Mouse (Mus musculus): ENCODE measurements around the gene Gm28729. TPM values are rescaled to one million over a fixed set of nuclear protein-coding genes. Genes with fewer than 3 reads are reported as not detected.
A peak's percentile ranks its signal among the peaks of the same experiment; 100 is the strongest.

Gm28729 gene
- total RNA-seq, 2 experiments from 2014 or later: not detected

DNA sequence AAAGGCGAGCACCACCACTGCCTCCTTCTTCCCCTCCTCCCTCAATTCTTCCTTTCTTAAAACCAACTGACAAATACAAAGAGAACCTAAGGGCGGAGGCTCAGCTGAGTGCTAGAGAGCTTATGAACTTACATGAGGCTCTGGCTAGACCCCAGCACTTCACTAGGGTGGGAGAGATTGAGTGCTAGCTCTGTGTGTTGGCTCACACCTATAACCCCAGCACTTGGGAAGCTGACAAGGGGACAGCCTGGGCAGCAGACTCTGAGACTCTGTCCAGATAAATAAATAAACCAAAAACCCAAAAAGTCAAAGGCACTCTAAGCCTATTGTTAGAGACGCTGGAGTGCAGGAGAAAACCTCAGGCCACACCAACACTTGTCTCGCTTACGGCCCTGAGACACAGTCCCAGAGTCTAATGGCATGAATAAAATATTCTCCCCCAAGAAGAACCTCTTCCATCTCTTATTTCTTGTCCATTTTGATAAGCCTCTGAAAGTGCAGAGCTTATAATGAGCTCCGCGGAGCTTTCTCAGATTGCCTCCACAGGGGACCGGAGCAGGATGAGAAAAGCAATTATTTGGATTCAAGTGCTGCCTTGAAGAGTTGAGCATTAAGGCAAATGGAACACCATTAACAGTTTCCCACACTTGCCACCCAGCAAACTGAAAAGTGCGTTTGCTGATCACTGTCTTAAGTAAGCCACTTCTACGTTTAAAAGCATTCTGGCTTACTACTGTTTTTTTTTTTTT is 64.8 kb downstream of the Gm28729 start:
- DNase-seq: no peak

DNA sequence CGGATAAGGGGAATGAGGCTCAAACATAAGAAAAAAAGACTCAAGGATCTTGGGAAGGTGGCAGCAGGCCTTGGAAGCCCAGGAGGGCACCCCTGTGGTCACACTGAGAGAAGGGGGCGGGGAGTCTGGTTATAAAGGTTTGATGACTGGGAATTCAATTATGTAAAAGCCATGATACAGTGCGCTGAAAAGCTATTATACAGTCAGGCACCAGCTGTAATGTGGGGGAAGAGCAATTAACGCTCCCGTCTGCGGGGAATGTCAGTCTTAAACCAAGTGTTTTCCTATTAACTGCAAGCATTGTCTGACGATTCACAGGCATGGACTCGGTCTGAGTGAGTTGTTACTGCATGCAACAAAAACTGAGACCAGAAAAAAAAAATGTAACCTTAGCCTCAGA is 69.4 kb downstream of the Gm28729 start:
- no peak for DNase-seq

GRCm38 (mm10) chr9:96452956-96453355 is 72.1 kb downstream of the Gm28729 start:
- no peak for DNase-seq

- DNase-seq: peak; percentile 53
Observed at GRCm38 (mm10) chr9:96450900-96451720, 74.0 kb downstream of the Gm28729 start.

DNA sequence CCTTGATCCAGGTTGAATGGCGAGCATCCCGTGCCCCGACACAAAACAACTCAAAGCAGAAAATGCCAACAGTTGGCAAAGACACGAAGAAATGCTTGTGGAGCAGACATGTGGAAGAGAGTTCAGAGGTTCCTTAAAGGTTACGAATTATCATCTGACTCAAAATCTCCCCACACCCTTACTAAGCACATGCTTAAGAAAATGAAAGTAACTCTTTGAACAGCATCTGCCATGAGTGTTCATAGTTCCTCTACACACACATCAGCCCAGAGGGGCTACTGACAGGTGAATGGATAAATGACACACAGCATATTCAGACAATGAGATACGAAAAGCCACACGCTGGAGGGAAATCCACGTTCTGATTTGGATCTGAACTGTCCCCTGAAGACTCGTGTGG is 75.5 kb downstream of the Gm28729 start:
- DNase-seq: no peak

DNA sequence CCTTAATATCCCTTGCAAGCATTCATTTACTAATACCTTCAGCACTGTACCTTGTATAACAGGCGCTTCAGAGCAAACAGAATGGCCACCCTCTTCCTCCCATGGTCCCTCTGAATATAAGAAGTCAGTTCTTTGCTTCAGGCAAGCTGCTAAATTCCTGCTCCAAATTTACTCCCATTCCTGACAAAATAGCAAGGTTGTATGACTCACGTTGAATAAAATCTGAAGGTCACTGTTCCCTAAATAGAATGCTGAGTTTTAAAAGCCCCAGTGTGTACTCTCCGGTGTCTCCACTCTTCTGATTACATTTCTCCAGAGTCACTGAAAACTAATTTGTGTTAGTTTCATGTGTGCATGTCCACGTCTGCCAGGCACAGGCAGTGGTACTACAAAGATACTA is 79.7 kb downstream of the Gm28729 start:
- DNase-seq: no peak

DNA sequence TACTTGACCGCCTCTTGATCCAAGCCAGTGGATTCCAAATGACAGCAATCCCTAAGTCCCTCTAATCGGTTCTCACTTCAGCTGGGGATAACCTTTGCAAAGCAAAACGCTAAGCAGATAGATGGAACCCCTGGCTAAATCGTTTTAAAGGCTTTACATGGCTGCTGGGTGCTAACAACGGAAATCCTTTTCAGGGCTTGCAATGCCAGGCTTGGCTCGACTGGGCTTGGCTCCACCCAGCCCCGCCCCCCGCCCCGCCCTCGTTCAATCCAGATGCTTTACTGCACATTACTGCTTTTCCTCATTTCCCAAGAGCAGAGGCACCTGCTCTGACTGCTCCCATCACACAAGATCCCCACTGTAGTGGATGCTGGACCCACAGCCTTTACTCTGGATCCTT is 83.0 kb downstream of the Gm28729 start:
- DNase-seq: no peak

- peak; percentile 30 for DNase-seq
Observed at GRCm38 (mm10) chr9:96438334-96438871, 86.7 kb downstream of the Gm28729 start.

DNA sequence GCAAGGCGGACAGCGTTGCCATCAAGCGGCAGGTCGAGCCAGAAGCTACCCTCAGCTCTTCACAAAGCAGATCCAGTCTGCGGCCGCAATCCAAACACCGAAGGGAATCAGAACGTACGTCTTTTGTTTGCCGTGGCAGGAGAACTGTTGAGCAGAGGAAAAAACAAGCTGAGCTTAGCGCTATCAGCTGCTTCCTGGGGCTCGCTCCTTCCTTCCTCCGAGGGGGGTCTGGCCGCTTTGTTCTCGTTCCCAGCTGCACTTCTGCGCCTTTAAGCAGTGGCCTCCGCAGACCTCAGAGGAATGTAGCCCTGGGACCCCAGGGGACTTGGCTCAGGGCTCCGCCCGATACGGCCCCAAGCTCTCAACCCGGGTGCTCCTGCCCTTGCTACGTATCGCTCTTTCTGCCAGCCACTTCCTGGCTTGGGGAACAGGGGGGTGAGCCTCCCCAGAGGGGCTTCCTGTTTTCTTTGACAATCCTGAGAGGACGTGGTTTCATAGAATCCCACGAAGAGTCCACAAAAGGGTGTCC is 87.2 kb downstream of the Gm28729 start:
- DNase-seq: peak; percentile 77

DNA sequence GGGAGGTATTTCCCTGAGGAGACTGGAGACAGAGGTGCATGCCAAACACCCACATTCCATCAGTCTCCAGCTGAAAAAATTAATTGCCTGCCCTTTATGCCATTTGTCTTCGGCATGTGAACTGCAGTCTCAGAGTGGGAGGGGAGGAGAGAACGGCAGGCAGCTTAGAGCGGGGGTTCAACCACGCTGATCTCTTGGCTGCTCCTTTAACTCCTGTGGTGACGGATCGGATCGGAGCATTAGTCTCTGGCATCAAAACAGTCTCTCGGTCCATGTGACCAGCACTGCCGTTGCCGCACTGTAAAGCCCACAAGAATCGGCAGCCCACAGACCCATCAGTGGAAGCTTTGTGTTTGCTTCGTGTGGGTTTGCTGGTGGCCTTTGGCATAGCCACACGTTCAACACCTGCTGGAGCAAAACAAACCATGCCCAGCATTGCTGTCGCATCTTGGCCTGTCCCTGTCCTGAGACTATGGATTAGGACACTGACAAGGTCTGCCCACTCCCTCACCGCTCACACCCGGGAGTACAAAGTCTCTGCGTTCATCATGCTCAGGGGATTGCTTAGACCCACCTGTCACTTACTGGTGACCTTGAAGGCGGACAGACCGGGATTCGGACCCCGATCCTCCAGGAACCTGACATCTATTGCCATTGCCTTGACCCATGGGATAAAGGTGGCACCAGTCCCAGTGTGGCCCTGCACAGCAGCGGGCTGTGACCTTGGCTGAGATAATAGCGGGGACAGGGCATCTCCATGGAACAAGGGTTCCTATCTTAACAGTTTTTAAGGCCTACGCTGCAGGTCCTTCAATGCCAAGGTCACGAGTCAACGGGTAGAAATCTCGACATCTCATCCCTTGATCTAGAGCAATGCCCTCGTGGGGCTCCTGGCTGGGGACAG is 87.9 kb downstream of the Gm28729 start:
- DNase-seq: peak; percentile 54

Other genes with a start within 250 kb of the Gm28729 start
- gene Atp1b3, start 160.8 kb downstream of the Gm28729 start, total RNA-seq (2021): 10 to 100 TPM; 77.6 to 81.1 TPM
- 10 to 100 TPM; 81.0 to 94.0 TPM for gene Rnf7, start 46.6 kb downstream of the Gm28729 start, total RNA-seq (2021)
- gene Rasa2, start 106.4 kb upstream of the Gm28729 start, total RNA-seq (2021): 1 to 10 TPM; 9.3 to 9.7 TPM
- 10 to 100 TPM; 34.6 to 35.2 TPM for gene Zbtb38, start 227.6 kb upstream of the Gm28729 start, total RNA-seq (2021)

All from heart, postnatal 4 days (tissue).